Mouse (Mus musculus): Measurements from ENCODE around the gene Tlx2. TPM values are rescaled to one million over a fixed set of nuclear protein-coding genes. Genes with fewer than 3 reads are reported as not detected.

Gene Tlx2
- polyA plus RNA-seq, 1 experiment from 2014 or later = not detected

- peak within 1 kb of the TSS; percentile 89 for H3K4me3 ChIP-seq
- under 1% methylated on average over 76 of the region's 76 CpGs for WGBS
Observed at GRCm38 (mm10) chr6:83108762-83109668, 38.9 kb upstream of the Tlx2 start, which contains the start of gene Mrpl53. TSS of gene Mrpl53 (plus strand) at chr6:83109040.

GRCm38 (mm10) chr6:83107566-83108400 is 37.7 kb upstream of the Tlx2 start:
- Histone ChIP-seq H3K36me3 (peaks cover 12% of the 10 kb centered on the region; the same call in 1 of the 2 replicates), H3K4me3 (peak overlapping the region; percentile 89), H3K9ac (no peak overlapping the region), H3K4me1 (peaks cover 28% of the 10 kb centered on the region), H3K27ac (peak overlapping the region; percentile 85; the same call in 1 of the 2 replicates), H3K27me3 (no peaks in the 10 kb centered on the region), H3K9me3 (no peaks in the 10 kb centered on the region), H3K4me2 (peak overlapping the region; percentile 82)
- 35% methylated on average over 13 of the region's 13 CpGs for WGBS
- ATAC-seq (ENCODE audit: insufficient number of reproducible peaks, low FRiP score, low TSS enrichment, low read depth) = no peak

More at GRCm38 (mm10) chr6:83108762-83109668, 38.9 kb upstream of the Tlx2 start, which contains the start of gene Mrpl53:
- Histone ChIP-seq H3K27ac (peak within 1 kb of the TSS; percentile 85), H3K9ac (peak within 1 kb of the TSS; percentile 90), H3K9me3 (no peaks in the 10 kb centered on the region), H3K36me3 (peaks cover 12% of the 10 kb centered on the region; the same call in 1 of the 2 replicates), H3K27me3 (no peaks in the 10 kb centered on the region), H3K4me2 (peak within 1 kb of the TSS; percentile 82), H3K4me1 (peaks cover 20% of the 10 kb centered on the region)
- peak; percentile 79 for ATAC-seq (ENCODE audit: insufficient number of reproducible peaks, low FRiP score, low TSS enrichment, low read depth)

- Histone ChIP-seq H3K4me2 (no peak overlapping the region), H3K4me3 (no peak overlapping the region), H3K9me3 (no peaks in the 10 kb centered on the region), H3K27ac (no peak overlapping the region), H3K27me3 (no peaks in the 10 kb centered on the region), H3K36me3 (peaks cover 5% of the 10 kb centered on the region; the same call in 1 of the 2 replicates), H3K4me1 (peaks cover 32% of the 10 kb centered on the region), H3K9ac (no peak overlapping the region)
- 84% methylated on average over 4 of the region's 4 CpGs for WGBS
- no peak for ATAC-seq (ENCODE audit: insufficient number of reproducible peaks, low FRiP score, low TSS enrichment, low read depth)
Observed at GRCm38 (mm10) chr6:83104158-83104557, 34.1 kb upstream of the Tlx2 start.

- Histone ChIP-seq H3K36me3 (peaks cover 5% of the 10 kb centered on the region; the same call in 1 of the 2 replicates), H3K4me1 (peaks cover 27% of the 10 kb centered on the region), H3K4me3 (no peak overlapping the region), H3K4me2 (peak overlapping the region; percentile 93), H3K27me3 (no peaks in the 10 kb centered on the region), H3K9ac (no peak overlapping the region), H3K27ac (no peak overlapping the region), H3K9me3 (no peaks in the 10 kb centered on the region)
- 52% methylated on average over 11 of the region's 11 CpGs for WGBS
- 0 out of 2 replicates have a peak, but pooled peaks have one; percentile 4 for ATAC-seq (ENCODE audit: insufficient number of reproducible peaks, low FRiP score, low TSS enrichment, low read depth)
Observed at GRCm38 (mm10) chr6:83103130-83103650, 33.1 kb upstream of the Tlx2 start.

- Histone ChIP-seq H3K27ac (peak overlapping the region; percentile 86), H3K4me2 (peak overlapping the region; percentile 93), H3K4me1 (peaks cover 18% of the 10 kb centered on the region), H3K9ac (peak overlapping the region; percentile 56), H3K9me3 (no peaks in the 10 kb centered on the region), H3K4me3 (peak overlapping the region; percentile 67), H3K27me3 (no peaks in the 10 kb centered on the region), H3K36me3 (0 out of 2 replicates have a peak, but pooled peaks cover 4% of the 10 kb centered on the region)
- peak; percentile 58 for ATAC-seq (ENCODE audit: insufficient number of reproducible peaks, low FRiP score, low TSS enrichment, low read depth)
- WGBS = under 1% methylated on average over 74 of the region's 74 CpGs
Observed at GRCm38 (mm10) chr6:83101688-83102556, 31.8 kb upstream of the Tlx2 start.

- Histone ChIP-seq H3K27me3 (0 out of 2 replicates have a peak, but pooled peaks cover 3% of the 10 kb centered on the region), H3K4me1 (peaks cover 18% of the 10 kb centered on the region), H3K4me2 (peak within 1 kb of the TSS; percentile 93), H3K27ac (peak within 1 kb of the TSS; percentile 86), H3K4me3 (peak within 1 kb of the TSS; percentile 67), H3K36me3 (no peaks in the 10 kb centered on the region), H3K9me3 (no peaks in the 10 kb centered on the region), H3K9ac (peak within 1 kb of the TSS; percentile 56)
- WGBS = under 1% methylated on average over 25 of the region's 25 CpGs
- peak; percentile 85 for ATAC-seq (ENCODE audit: insufficient number of reproducible peaks, low FRiP score, low TSS enrichment, low read depth)
Observed at GRCm38 (mm10) chr6:83101316-83101687, 31.2 kb upstream of the Tlx2 start, which contains the start of the genes Ccdc142 and Gm42688. TSS of gene Ccdc142 (plus strand) at chr6:83101601. TSS of gene Gm42688 (plus strand) at chr6:83101617.

GRCm38 (mm10) chr6:83098411-83098810 is 28.3 kb upstream of the Tlx2 start:
- no peak for ATAC-seq (ENCODE audit: insufficient number of reproducible peaks, low FRiP score, low TSS enrichment, low read depth)
- H3K36me3 ChIP-seq = no peaks in the 10 kb centered on the region
- H3K9ac ChIP-seq = no peak overlapping the region
- H3K4me2 ChIP-seq = no peak overlapping the region
- 0 out of 2 replicates have a peak, but pooled peaks cover 7% of the 10 kb centered on the region for H3K27me3 ChIP-seq
- H3K27ac ChIP-seq = no peak overlapping the region
- H3K9me3 ChIP-seq = no peaks in the 10 kb centered on the region
- H3K4me3 ChIP-seq = no peak overlapping the region
- 54% methylated on average over 2 of the region's 2 CpGs for WGBS
- peaks cover 16% of the 10 kb centered on the region for H3K4me1 ChIP-seq

- ATAC-seq (ENCODE audit: insufficient number of reproducible peaks, low FRiP score, low TSS enrichment, low read depth) = no peak
- Histone ChIP-seq H3K4me1 (no peaks in the 10 kb centered on the region), H3K9me3 (no peaks in the 10 kb centered on the region), H3K27ac (no peak overlapping the region), H3K36me3 (no peaks in the 10 kb centered on the region), H3K27me3 (peaks cover 14% of the 10 kb centered on the region), H3K9ac (no peak overlapping the region), H3K4me2 (no peak overlapping the region), H3K4me3 (no peak overlapping the region)
- 48% methylated on average over 6 of the region's 6 CpGs for WGBS
Observed at GRCm38 (mm10) chr6:83095968-83096367, 25.9 kb upstream of the Tlx2 start.

GRCm38 (mm10) chr6:83092416-83093127 is 22.5 kb upstream of the Tlx2 start:
- no peak for ATAC-seq (ENCODE audit: insufficient number of reproducible peaks, low FRiP score, low TSS enrichment, low read depth)
- 35% methylated on average over 6 of the region's 6 CpGs for WGBS
- Histone ChIP-seq H3K27me3 (peaks cover 46% of the 10 kb centered on the region), H3K27ac (no peak overlapping the region), H3K4me2 (no peak overlapping the region), H3K9ac (no peak overlapping the region), H3K4me3 (no peak overlapping the region), H3K36me3 (no peaks in the 10 kb centered on the region), H3K9me3 (no peaks in the 10 kb centered on the region), H3K4me1 (peaks cover 6% of the 10 kb centered on the region)

- peaks cover 32% of the 10 kb centered on the region for H3K4me1 ChIP-seq
- peaks cover 81% of the 10 kb centered on the region for H3K27me3 ChIP-seq
- H3K9me3 ChIP-seq = no peaks in the 10 kb centered on the region
- ATAC-seq (ENCODE audit: insufficient number of reproducible peaks, low FRiP score, low TSS enrichment, low read depth) = no peak
- H3K4me3 ChIP-seq = peak overlapping the region; percentile 24; the same call in 1 of the 2 replicates
- WGBS = 13% methylated on average over 9 of the region's 9 CpGs
- peak overlapping the region; percentile 39 for H3K4me2 ChIP-seq
- H3K9ac ChIP-seq = no peak overlapping the region
- no peak overlapping the region for H3K27ac ChIP-seq
- no peaks in the 10 kb centered on the region for H3K36me3 ChIP-seq
Observed at GRCm38 (mm10) chr6:83087926-83088260, 17.8 kb upstream of the Tlx2 start.

Data from limb, embryonic 15.5 days (tissue).